Mouse (Mus musculus): ENCODE results near the gene Hcls1. TPM values are rescaled to one million over a fixed set of nuclear protein-coding genes. Genes with fewer than 3 reads are reported as not detected.

Hcls1 gene
- polyA plus RNA-seq, 1 experiment, result 114 TPM

- no peak for TF ChIP-seq CTCF (IDR thresholded peaks at IDR 0.05; ENCODE audit: extremely low read depth, insufficient read depth, insufficient read length, insufficient replicate concordance)
- no peak for TF ChIP-seq POLR2A (IDR thresholded peaks at IDR 0.05; ENCODE audit: low read depth, low read length)
- H3K4me3 ChIP-seq (ENCODE audit: extremely low read depth, insufficient read depth, insufficient read length), result no peak overlapping the region
- DNase-seq (ENCODE audit: low read depth in 1 of 2, low spot score in 2 of 2), result no peak
- H3K27ac ChIP-seq (ENCODE audit: insufficient read depth, low read length), result no peak overlapping the region
- H3K27me3 ChIP-seq (ENCODE audit: control insufficient read depth, insufficient read depth, low read length), result no peaks in the 10 kb centered on the region
- 82% methylated on average over 8 of the region's 8 CpGs for WGBS
- H3K36me3 ChIP-seq (ENCODE audit: control insufficient read depth, insufficient read depth, low read length), result peaks cover 20% of the 10 kb centered on the region
- H3K4me1 ChIP-seq (ENCODE audit: control insufficient read depth, insufficient read depth, insufficient read length), result peaks cover 13% of the 10 kb centered on the region; the same call in 1 of the 2 replicates
Observed at GRCm38 (mm10) chr16:36928106-36928500, 6.7 kb upstream of the Hcls1 start.

- Histone ChIP-seq H3K36me3 (ENCODE audit: control insufficient read depth, insufficient read depth, low read length) (peaks cover 19% of the 10 kb centered on the region), H3K4me3 (ENCODE audit: extremely low read depth, insufficient read depth, insufficient read length) (no peak overlapping the region), H3K27ac (ENCODE audit: insufficient read depth, low read length) (no peak overlapping the region), H3K4me1 (ENCODE audit: control insufficient read depth, insufficient read depth, insufficient read length) (peaks cover 20% of the 10 kb centered on the region; the same call in 1 of the 2 replicates), H3K27me3 (ENCODE audit: control insufficient read depth, insufficient read depth, low read length) (no peaks in the 10 kb centered on the region)
- TF ChIP-seq CTCF (IDR thresholded peaks at IDR 0.05; ENCODE audit: extremely low read depth, insufficient read depth, insufficient read length, insufficient replicate concordance) (no peak), POLR2A (IDR thresholded peaks at IDR 0.05; ENCODE audit: low read depth, low read length) (no peak)
- WGBS, result 96% methylated on average over 7 of the region's 7 CpGs
- DNase-seq (ENCODE audit: low read depth in 1 of 2, low spot score in 2 of 2), result no peak
Observed at GRCm38 (mm10) chr16:36929216-36929615, 5.6 kb upstream of the Hcls1 start.

GRCm38 (mm10) chr16:36930231-36931136, 4.3 kb upstream of the Hcls1 start:
- DNase-seq (ENCODE audit: low read depth in 1 of 2, low spot score in 2 of 2), result no peak
- H3K4me3 ChIP-seq (ENCODE audit: extremely low read depth, insufficient read depth, insufficient read length), result peak overlapping the region; percentile 2; the same call in 1 of the 2 replicates
- WGBS, result 43% methylated on average over 11 of the region's 11 CpGs
- H3K27ac ChIP-seq (ENCODE audit: insufficient read depth, low read length), result peak overlapping the region; percentile 88
- TF ChIP-seq CTCF (IDR thresholded peaks at IDR 0.05; ENCODE audit: extremely low read depth, insufficient read depth, insufficient read length, insufficient replicate concordance) (no peak), POLR2A (IDR thresholded peaks at IDR 0.05; ENCODE audit: low read depth, low read length) (no peak)
- H3K27me3 ChIP-seq (ENCODE audit: control insufficient read depth, insufficient read depth, low read length), result no peaks in the 10 kb centered on the region
- peaks cover 23% of the 10 kb centered on the region; the same call in 1 of the 2 replicates for H3K4me1 ChIP-seq (ENCODE audit: control insufficient read depth, insufficient read depth, insufficient read length)
- peaks cover 17% of the 10 kb centered on the region for H3K36me3 ChIP-seq (ENCODE audit: control insufficient read depth, insufficient read depth, low read length)

- WGBS, result 98% methylated on average over 10 of the region's 10 CpGs
- Histone ChIP-seq H3K4me3 (ENCODE audit: extremely low read depth, insufficient read depth, insufficient read length) (no peak overlapping the region), H3K27ac (ENCODE audit: insufficient read depth, low read length) (peak overlapping the region; percentile 88), H3K4me1 (ENCODE audit: control insufficient read depth, insufficient read depth, insufficient read length) (peaks cover 27% of the 10 kb centered on the region; the same call in 1 of the 2 replicates), H3K27me3 (ENCODE audit: control insufficient read depth, insufficient read depth, low read length) (no peaks in the 10 kb centered on the region), H3K36me3 (ENCODE audit: control insufficient read depth, insufficient read depth, low read length) (peaks cover 14% of the 10 kb centered on the region)
- DNase-seq (ENCODE audit: low read depth in 1 of 2, low spot score in 2 of 2), result no peak
- no peak for TF ChIP-seq CTCF (IDR thresholded peaks at IDR 0.05; ENCODE audit: extremely low read depth, insufficient read depth, insufficient read length, insufficient replicate concordance)
- TF ChIP-seq POLR2A (IDR thresholded peaks at IDR 0.05; ENCODE audit: low read depth, low read length), result no peak
Observed at GRCm38 (mm10) chr16:36931381-36931780, 3.4 kb upstream of the Hcls1 start.

GRCm38 (mm10) chr16:36931976-36932375, 2.8 kb upstream of the Hcls1 start:
- no peak for DNase-seq (ENCODE audit: low read depth in 1 of 2, low spot score in 2 of 2)
- Histone ChIP-seq H3K4me1 (ENCODE audit: control insufficient read depth, insufficient read depth, insufficient read length) (peaks cover 30% of the 10 kb centered on the region; the same call in 1 of the 2 replicates), H3K27ac (ENCODE audit: insufficient read depth, low read length) (no peak overlapping the region), H3K36me3 (ENCODE audit: control insufficient read depth, insufficient read depth, low read length) (peaks cover 12% of the 10 kb centered on the region), H3K4me3 (ENCODE audit: extremely low read depth, insufficient read depth, insufficient read length) (no peak overlapping the region), H3K27me3 (ENCODE audit: control insufficient read depth, insufficient read depth, low read length) (no peaks in the 10 kb centered on the region)
- WGBS, result 89% methylated on average over 3 of the region's 3 CpGs
- no peak for TF ChIP-seq POLR2A (IDR thresholded peaks at IDR 0.05; ENCODE audit: low read depth, low read length)
- TF ChIP-seq CTCF (IDR thresholded peaks at IDR 0.05; ENCODE audit: extremely low read depth, insufficient read depth, insufficient read length, insufficient replicate concordance), result no peak

DNA sequence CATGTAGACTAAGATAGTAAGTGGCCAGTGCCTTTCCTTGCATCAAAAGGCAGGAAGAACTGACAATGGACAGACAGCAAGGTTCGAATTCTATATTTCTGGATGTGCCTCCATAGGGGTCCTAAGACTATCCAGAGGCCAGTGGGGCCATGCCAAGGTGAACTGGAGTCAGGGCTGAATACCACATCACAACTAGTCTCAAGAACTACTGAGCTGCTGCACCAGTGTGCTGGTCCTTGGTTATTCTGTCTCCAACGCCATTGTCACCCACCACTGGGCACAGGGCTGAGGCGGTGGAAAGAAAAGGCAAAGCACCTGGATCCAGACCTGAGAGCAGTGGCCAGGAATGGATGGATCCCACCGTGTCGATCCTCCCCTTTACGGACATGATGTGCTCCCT, 2.2 kb upstream of the Hcls1 start:
- Histone ChIP-seq H3K27ac (ENCODE audit: insufficient read depth, low read length) (no peak overlapping the region), H3K36me3 (ENCODE audit: control insufficient read depth, insufficient read depth, low read length) (peaks cover 14% of the 10 kb centered on the region), H3K27me3 (ENCODE audit: control insufficient read depth, insufficient read depth, low read length) (no peaks in the 10 kb centered on the region), H3K4me1 (ENCODE audit: control insufficient read depth, insufficient read depth, insufficient read length) (peaks cover 33% of the 10 kb centered on the region; the same call in 1 of the 2 replicates), H3K4me3 (ENCODE audit: extremely low read depth, insufficient read depth, insufficient read length) (no peak overlapping the region)
- WGBS, result 93% methylated on average over 6 of the region's 6 CpGs
- DNase-seq (ENCODE audit: low read depth in 1 of 2, low spot score in 2 of 2), result no peak
- no peak for TF ChIP-seq POLR2A (IDR thresholded peaks at IDR 0.05; ENCODE audit: low read depth, low read length)
- no peak for TF ChIP-seq CTCF (IDR thresholded peaks at IDR 0.05; ENCODE audit: extremely low read depth, insufficient read depth, insufficient read length, insufficient replicate concordance)
